Mouse (Mus musculus): ENCODE results near the gene Bpifb6. TPM values are rescaled to one million over a fixed set of nuclear protein-coding genes. Genes with fewer than 3 reads are reported as not detected.
A peak's percentile ranks its signal among the peaks of the same experiment; 100 is the strongest.

Bpifb6 gene
- polyA plus RNA-seq, 1 experiment from 2014 or later, result not detected

DNA sequence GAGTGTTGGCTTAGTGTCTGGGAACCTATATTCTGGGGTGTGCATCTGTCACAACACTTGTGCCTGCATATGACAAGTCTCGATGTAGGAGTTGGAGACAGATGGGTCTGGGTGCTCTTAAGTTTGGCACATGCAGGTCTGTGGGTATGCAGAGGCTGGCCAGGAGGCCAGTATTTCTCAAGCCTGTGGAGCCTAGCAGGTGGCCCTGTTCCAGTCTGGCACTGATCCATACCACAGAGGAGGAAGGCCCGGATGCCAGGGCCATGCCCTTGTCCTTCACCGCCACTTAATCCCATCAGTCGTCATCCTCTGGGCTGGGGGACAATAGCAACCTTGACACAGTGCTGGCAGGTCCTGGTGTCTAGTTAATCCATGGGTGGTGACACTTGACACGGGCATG is 14.0 kb downstream of the Bpifb6 start:
- no peaks in the 10 kb centered on the region for H3K9me3 ChIP-seq
- no peak for ATAC-seq (ENCODE audit: insufficient number of reproducible peaks, insufficient read depth, low FRiP score, low TSS enrichment, low read depth)
- no peak overlapping the region for H3K9ac ChIP-seq
- H3K27me3 ChIP-seq, result no peaks in the 10 kb centered on the region
- WGBS, result 69% methylated on average over 5 of the region's 5 CpGs
- H3K4me1 ChIP-seq, result no peaks in the 10 kb centered on the region
- H3K27ac ChIP-seq, result no peak overlapping the region
- no peak overlapping the region for H3K4me3 ChIP-seq
- no peak overlapping the region for H3K4me2 ChIP-seq
- no peaks in the 10 kb centered on the region for H3K36me3 ChIP-seq

DNA sequence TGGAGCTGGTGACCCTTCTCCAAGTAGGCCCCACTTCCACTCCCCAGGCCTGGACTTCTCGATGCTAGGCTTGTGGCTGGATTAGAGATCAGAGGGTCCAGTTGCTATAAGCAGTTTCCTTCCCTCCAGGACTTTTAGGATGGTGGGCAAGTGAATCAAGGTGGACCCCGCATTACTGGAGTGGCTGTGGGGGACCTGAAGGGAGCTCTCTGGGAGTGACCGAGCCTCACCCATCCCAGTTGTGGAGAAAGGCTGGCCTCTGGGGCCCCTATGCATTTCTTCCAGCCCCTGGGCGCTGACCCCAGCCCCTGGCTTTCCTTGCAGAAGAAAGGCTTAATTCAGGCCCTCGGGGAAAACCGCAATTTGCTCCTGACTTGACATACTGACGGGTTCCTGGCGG is 17.7 kb downstream of the Bpifb6 start, which contains the start of gene Bpifb3:
TSS of gene Bpifb3 (plus strand) at position 301 of the 400 bp plus-strand sequence.
- Histone ChIP-seq H3K27ac (no peak within 1 kb of the TSS), H3K27me3 (no peaks in the 10 kb centered on the region), H3K9me3 (no peaks in the 10 kb centered on the region), H3K4me2 (no peak within 1 kb of the TSS), H3K4me3 (no peak within 1 kb of the TSS), H3K36me3 (no peaks in the 10 kb centered on the region), H3K4me1 (no peaks in the 10 kb centered on the region), H3K9ac (no peak within 1 kb of the TSS)
- 52% methylated on average over 8 of the region's 8 CpGs for WGBS
- ATAC-seq (ENCODE audit: insufficient number of reproducible peaks, insufficient read depth, low FRiP score, low TSS enrichment, low read depth), result no peak

DNA sequence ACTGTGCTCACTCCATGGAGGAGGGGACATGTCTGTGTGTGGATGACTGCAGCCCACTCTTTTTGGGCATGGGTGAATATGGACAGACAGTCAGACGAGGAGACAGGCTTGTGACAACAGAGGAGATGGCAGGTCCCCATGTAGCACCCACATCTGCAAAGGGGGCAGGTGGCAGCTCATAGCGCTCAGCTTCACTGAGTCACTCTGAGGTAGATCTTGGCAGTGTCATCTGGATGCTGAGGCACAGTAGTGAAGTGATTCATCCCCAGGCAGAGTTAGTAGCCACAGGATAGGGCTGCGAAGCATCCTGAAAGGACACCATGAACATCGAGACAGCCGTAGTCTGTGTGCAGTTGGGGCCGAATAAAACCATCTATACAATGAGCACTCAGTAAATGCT is 21.1 kb downstream of the Bpifb6 start:
- no peaks in the 10 kb centered on the region for H3K4me1 ChIP-seq
- no peak for ATAC-seq (ENCODE audit: insufficient number of reproducible peaks, insufficient read depth, low FRiP score, low TSS enrichment, low read depth)
- no peak overlapping the region for H3K27ac ChIP-seq
- no peaks in the 10 kb centered on the region for H3K9me3 ChIP-seq
- H3K4me3 ChIP-seq, result no peak overlapping the region
- no peak overlapping the region for H3K4me2 ChIP-seq
- no peaks in the 10 kb centered on the region for H3K27me3 ChIP-seq
- no peak overlapping the region for H3K9ac ChIP-seq
- no peaks in the 10 kb centered on the region for H3K36me3 ChIP-seq
- WGBS, result 87% methylated on average over 6 of the region's 6 CpGs

DNA sequence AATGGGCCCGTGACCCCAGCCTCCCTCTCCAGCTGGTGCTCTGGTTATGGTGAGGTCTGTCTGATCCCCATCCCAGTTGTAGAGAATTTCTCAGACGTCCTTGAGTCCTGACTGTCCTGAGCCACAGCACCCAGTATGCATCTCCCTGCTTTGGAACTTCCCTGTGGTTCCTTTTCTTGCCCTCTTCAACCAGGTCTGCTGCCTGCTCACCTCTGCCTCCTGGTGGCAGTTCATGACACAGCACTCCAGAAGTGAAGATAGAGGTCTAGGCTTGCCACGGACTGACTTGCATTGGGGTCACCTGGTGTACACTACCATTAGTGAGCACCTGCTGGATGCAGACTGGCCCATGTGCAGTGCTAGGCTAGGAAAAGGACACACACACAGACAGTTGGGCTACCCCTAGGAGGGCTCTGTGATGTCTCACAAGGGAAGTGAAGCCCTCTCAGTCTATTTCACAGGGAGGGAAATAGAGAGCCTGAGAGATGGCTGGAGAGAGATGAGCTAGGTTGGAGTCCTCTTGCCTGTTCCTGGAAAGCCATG is 29.8 kb downstream of the Bpifb6 start:
- WGBS, result 45% methylated on average over 3 of the region's 3 CpGs
- Histone ChIP-seq H3K27ac (no peak overlapping the region), H3K4me3 (no peak overlapping the region), H3K9ac (no peak overlapping the region), H3K36me3 (no peaks in the 10 kb centered on the region), H3K27me3 (no peaks in the 10 kb centered on the region), H3K4me2 (no peak overlapping the region), H3K4me1 (no peaks in the 10 kb centered on the region), H3K9me3 (no peaks in the 10 kb centered on the region)
- no peak for ATAC-seq (ENCODE audit: insufficient number of reproducible peaks, insufficient read depth, low FRiP score, low TSS enrichment, low read depth)

DNA sequence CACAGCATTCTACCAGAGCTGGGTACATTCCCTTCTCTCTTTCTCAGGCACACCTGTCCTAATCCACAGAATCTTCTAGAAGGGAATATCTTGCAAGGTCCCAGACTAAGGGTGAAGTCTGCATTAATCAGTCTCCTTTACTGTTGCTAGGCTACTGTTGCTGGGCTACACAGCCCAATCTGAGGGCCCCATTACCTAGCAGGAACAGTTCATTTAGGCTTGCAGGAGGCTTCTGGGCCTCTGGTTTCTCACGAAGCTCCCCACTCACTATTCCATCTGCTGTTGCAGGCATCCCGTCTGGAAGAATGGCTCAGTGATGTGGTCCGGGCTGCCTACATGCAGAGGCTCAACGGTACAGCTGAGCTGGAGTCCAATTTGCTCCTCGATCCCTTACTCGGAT is 30.9 kb downstream of the Bpifb6 start:
- Histone ChIP-seq H3K9me3 (no peaks in the 10 kb centered on the region), H3K4me1 (no peaks in the 10 kb centered on the region), H3K27ac (no peak overlapping the region), H3K4me3 (no peak overlapping the region), H3K9ac (no peak overlapping the region), H3K36me3 (no peaks in the 10 kb centered on the region), H3K4me2 (no peak overlapping the region), H3K27me3 (no peaks in the 10 kb centered on the region)
- no peak for ATAC-seq (ENCODE audit: insufficient number of reproducible peaks, insufficient read depth, low FRiP score, low TSS enrichment, low read depth)
- 76% methylated on average over 6 of the region's 6 CpGs for WGBS

DNA sequence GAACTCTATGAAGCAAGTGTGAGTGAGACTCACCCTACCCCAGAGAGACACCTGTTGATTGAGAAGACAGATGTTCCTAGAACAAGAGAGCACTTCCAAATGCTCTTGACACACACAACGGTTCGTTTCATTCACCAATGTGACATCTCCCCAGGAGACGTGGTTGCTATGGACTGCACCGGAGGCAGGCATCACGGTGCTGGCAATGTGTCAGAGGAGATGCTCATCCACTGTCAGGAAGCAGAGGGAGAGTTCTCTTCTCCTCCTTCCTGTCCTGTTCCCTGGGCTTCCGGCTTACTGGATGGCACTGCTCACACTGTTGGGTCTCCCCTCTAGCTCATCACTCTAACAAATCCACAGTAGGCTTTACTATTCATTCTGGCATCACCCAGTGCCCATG is 33.1 kb downstream of the Bpifb6 start:
- Histone ChIP-seq H3K4me3 (no peak overlapping the region), H3K27ac (no peak overlapping the region), H3K27me3 (no peaks in the 10 kb centered on the region), H3K9me3 (no peaks in the 10 kb centered on the region), H3K36me3 (no peaks in the 10 kb centered on the region), H3K9ac (no peak overlapping the region), H3K4me1 (no peaks in the 10 kb centered on the region), H3K4me2 (no peak overlapping the region)
- WGBS, result 85% methylated on average over 6 of the region's 6 CpGs
- no peak for ATAC-seq (ENCODE audit: insufficient number of reproducible peaks, insufficient read depth, low FRiP score, low TSS enrichment, low read depth)

DNA sequence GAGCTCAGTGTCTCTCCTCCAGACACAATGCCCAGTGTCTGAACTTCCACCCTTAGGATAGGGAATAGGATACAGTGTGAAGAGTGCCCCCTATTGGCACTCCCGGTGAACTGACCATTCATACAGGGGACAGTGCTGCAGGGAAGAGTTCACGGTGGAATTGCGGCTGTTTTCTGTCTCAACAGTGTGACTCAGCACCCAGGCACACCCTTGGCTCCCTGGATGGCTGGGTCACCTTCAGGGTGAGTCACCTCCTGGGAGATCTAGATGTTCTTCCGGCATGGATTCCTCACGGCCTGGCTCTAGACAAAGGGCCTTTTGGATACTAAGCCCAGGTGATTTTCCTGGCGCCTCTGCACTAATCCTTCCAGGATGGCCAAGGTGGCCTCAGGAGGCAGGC is 35.2 kb downstream of the Bpifb6 start:
- ATAC-seq (ENCODE audit: insufficient number of reproducible peaks, insufficient read depth, low FRiP score, low TSS enrichment, low read depth), result no peak
- Histone ChIP-seq H3K4me1 (no peaks in the 10 kb centered on the region), H3K27me3 (no peaks in the 10 kb centered on the region), H3K9ac (no peak overlapping the region), H3K36me3 (no peaks in the 10 kb centered on the region), H3K27ac (no peak overlapping the region), H3K4me2 (no peak overlapping the region), H3K9me3 (no peaks in the 10 kb centered on the region), H3K4me3 (no peak overlapping the region)
- WGBS, result 88% methylated on average over 6 of the region's 6 CpGs

DNA sequence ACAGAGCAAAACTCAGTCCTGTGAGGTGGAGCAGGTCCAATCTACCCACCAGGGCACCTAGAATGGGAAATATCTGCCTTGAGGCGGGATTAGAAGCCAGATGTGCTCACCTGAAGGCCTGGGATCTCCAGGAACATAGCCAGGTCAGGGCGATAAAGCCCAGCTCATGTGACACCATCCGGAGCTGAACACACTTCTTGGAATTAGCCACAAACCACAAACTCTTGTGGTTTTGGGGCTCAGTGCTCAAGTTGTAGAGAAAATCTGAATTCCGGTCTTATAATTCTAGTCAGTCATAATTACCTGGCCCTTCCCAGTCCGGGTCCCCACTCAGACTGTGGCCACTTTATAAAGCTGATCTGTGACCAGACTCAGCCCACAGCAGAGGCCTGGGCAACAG is 37.7 kb downstream of the Bpifb6 start, which contains the start of gene Bpifb4:
TSS of gene Bpifb4 (plus strand) at position 370 of the 400 bp plus-strand sequence.
- no peak within 1 kb of the TSS for H3K9ac ChIP-seq
- no peaks in the 10 kb centered on the region for H3K9me3 ChIP-seq
- H3K27ac ChIP-seq, result no peak within 1 kb of the TSS
- no peak for ATAC-seq (ENCODE audit: insufficient number of reproducible peaks, insufficient read depth, low FRiP score, low TSS enrichment, low read depth)
- no peaks in the 10 kb centered on the region for H3K36me3 ChIP-seq
- 64% methylated on average over 5 of the region's 5 CpGs for WGBS
- no peak within 1 kb of the TSS for H3K4me3 ChIP-seq
- no peaks in the 10 kb centered on the region for H3K4me1 ChIP-seq
- no peaks in the 10 kb centered on the region for H3K27me3 ChIP-seq
- no peak within 1 kb of the TSS for H3K4me2 ChIP-seq

DNA sequence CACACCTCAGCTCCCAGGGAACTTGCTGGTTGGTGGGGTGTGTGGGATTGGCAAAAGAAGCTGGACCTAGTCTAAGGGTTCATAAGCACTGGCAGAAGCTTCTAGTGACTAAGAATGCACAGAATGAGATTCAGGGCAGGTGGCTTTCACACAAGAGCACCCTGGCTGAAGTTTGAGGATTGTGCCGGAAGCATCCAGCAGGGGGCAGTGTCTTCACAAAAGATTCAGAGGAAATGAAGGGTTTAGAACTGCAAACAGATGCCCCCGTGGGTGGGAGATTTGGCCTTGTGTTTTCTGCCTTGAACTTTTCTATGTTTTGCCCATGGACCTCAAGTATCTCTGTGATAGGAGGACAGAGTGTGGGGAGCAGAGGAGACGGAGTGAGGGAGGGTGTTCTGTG is 43.3 kb downstream of the Bpifb6 start:
- 40% methylated on average over 3 of the region's 3 CpGs for WGBS
- no peak for ATAC-seq (ENCODE audit: insufficient number of reproducible peaks, insufficient read depth, low FRiP score, low TSS enrichment, low read depth)
- Histone ChIP-seq H3K4me2 (no peak overlapping the region), H3K4me1 (no peaks in the 10 kb centered on the region), H3K9me3 (no peaks in the 10 kb centered on the region), H3K4me3 (no peak overlapping the region), H3K27ac (no peak overlapping the region), H3K36me3 (no peaks in the 10 kb centered on the region), H3K27me3 (no peaks in the 10 kb centered on the region), H3K9ac (no peak overlapping the region)

DNA sequence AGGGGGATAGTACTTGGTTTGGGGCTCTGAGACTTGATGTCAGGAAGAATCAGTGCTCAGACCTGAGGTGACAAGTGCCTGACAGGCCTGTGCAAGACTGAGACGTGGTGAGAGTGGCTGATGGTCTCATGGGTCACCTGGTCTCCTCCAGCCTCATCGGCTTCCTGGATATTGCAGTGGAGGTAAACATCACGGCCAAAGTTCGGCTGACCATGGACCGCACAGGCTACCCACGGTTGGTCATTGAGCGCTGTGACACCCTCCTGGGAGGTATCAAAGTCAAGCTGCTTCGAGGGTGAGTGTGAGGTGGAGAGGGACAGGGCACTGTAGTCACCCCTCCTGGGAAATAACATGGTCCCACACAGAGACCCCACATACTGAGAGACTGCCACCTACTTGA is 44.4 kb downstream of the Bpifb6 start:
- H3K4me1 ChIP-seq, result no peaks in the 10 kb centered on the region
- WGBS, result 85% methylated on average over 8 of the region's 8 CpGs
- no peaks in the 10 kb centered on the region for H3K9me3 ChIP-seq
- H3K27ac ChIP-seq, result no peak overlapping the region
- no peak overlapping the region for H3K9ac ChIP-seq
- no peak for ATAC-seq (ENCODE audit: insufficient number of reproducible peaks, insufficient read depth, low FRiP score, low TSS enrichment, low read depth)
- H3K27me3 ChIP-seq, result no peaks in the 10 kb centered on the region
- H3K4me2 ChIP-seq, result no peak overlapping the region
- H3K4me3 ChIP-seq, result no peak overlapping the region
- no peaks in the 10 kb centered on the region for H3K36me3 ChIP-seq

DNA sequence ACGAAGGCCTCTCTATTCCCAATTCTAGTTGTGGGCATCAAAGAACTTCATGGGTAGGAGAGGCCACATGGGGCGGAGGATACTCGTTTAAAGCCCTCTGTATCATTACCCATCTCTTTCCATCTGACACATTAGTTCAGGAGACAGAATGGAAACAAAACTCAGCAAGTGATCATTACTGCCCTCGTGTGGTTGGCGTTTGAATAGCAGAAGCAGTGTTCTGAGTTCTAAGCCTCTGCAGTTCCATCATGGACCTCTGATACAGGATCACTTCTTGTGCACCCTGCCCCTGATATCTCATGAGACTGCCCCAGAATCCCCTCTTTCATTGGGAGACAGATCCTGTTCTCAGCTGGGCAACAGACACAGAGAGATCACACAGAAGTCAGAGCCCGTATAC is 52.7 kb downstream of the Bpifb6 start:
- no peak for ATAC-seq (ENCODE audit: insufficient number of reproducible peaks, insufficient read depth, low FRiP score, low TSS enrichment, low read depth)
- no peak overlapping the region for H3K4me2 ChIP-seq
- no peaks in the 10 kb centered on the region for H3K36me3 ChIP-seq
- 28% methylated on average over 6 of the region's 6 CpGs for WGBS
- no peak overlapping the region for H3K4me3 ChIP-seq
- H3K27ac ChIP-seq, result no peak overlapping the region
- H3K9me3 ChIP-seq, result no peaks in the 10 kb centered on the region
- H3K27me3 ChIP-seq, result no peaks in the 10 kb centered on the region
- no peak overlapping the region for H3K9ac ChIP-seq
- H3K4me1 ChIP-seq, result no peaks in the 10 kb centered on the region

DNA sequence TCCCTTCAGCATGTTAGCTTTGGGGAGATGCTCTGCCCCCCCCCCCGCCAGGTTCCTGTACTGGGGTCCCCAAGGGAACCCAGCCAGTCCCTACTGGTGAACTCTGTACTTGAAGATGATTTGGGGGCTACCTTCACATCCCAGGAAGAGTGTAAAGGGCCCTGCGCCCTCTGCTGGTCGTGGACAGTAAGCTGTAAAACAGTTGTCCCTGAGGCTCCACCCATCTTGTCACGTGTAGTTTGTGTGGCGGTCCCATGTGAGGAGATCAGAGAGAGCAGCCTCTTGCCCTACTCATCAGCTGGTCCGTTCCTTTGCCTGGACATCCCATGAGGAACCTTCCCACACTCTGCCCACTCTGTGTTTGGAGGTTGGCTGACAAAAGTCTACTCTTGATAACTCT is 53.6 kb downstream of the Bpifb6 start:
- peak overlapping the region; percentile 48 for H3K4me2 ChIP-seq
- 5% methylated on average over 6 of the region's 6 CpGs for WGBS
- H3K9ac ChIP-seq, result no peak overlapping the region
- no peaks in the 10 kb centered on the region for H3K4me1 ChIP-seq
- H3K4me3 ChIP-seq, result no peak overlapping the region
- no peak for ATAC-seq (ENCODE audit: insufficient number of reproducible peaks, insufficient read depth, low FRiP score, low TSS enrichment, low read depth)
- no peak overlapping the region for H3K27ac ChIP-seq
- no peaks in the 10 kb centered on the region for H3K27me3 ChIP-seq
- no peaks in the 10 kb centered on the region for H3K9me3 ChIP-seq
- no peaks in the 10 kb centered on the region for H3K36me3 ChIP-seq
